Mouse (Mus musculus): Measurements from ENCODE around the gene Stat4.

Stat4 gene

GRCm38 (mm10) chr1:51986848-51987247 is at the start of gene Stat4:
Gene Stat4, plus strand, starts transcription at chr1:51987148.
- no peak for DNase-seq (ENCODE audit: low read depth in 1 of 2, low spot score in 2 of 2)

GRCm38 (mm10) chr1:51938357-51938756 is 48.6 kb upstream of the Stat4 start:
- DNase-seq (ENCODE audit: low read depth in 1 of 2, low spot score in 2 of 2) = peak in 1 of 2 experiments; percentile 37

DNA sequence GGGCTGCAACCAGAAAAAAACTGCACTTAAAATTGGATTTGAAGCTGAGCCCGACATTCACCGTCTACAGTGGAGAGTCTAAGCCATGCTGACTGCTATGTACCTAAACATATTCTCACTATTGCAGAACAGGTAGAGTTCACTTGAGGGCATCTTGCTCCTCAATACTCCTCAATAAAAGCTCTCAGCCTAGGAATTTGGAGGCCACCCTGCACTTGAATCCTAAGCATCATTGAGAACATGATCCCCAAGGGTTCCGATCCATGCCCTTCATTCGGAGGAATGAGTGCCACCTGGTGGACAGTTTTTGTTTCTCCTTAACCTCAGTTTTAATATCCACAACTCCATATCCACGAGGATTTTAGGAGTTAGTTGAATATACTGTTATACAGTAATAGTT is 42.2 kb upstream of the Stat4 start:
- DNase-seq (ENCODE audit: low read depth in 1 of 2, low spot score in 2 of 2) = no peak

DNA sequence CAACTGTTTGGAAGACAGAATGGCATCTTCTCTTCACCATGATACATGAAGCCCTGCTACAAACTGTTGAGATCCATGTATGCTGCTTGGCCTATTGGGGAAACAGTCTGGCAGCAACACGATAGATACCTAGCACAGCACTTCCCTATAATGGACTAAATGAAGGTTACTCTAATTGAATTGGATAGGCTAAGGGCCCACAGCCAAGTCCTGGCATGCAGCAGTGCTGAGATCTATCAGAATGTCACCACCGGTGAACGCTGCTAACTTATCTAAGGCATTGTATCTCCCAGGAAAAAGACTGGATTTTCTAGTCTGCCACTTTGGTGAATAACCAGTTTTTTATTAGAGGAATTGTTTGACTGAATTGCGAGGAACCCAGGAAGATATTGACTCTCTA is 39.8 kb upstream of the Stat4 start:
- DNase-seq (ENCODE audit: low read depth in 1 of 2, low spot score in 2 of 2) = no peak

DNA sequence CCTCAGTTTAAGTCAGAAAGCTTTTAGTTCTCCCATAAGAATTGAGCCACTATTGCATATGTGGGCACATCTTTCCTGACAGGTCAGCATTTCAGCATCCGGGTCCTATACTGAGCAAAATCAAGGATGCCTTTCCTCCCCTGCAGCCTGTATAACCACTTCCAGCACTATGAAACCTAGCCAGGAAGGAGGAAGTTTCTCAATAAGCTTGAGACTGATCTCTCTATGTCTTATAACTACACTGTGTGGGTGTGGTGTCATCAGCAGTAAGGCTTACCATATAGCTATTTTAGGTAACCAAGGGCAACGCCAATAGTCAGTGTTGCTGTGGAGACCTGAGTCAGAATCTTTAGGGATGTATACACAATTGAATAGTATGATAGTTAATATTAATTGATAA is 22.3 kb upstream of the Stat4 start:
- no peak for DNase-seq (ENCODE audit: low read depth in 1 of 2, low spot score in 2 of 2)

DNA sequence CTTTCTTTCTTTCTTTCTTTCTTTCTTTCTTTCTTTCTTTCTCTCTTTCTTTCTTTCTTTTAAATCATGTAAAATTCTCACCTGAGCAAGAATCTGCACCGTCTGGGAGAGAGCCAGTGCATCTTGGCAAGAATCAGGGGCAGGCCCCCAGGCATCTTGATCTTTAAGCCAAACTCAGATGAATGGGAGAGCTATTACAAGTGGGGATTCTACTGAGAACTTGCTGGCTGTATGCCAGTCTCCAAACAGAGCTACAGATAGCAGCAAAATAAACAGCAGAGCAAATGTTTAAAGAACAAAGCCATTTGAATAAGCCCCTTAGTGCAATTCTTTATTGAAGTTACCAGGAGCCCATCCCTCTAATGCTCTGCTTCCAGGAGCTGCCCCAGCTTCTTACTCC is 18.0 kb upstream of the Stat4 start:
- DNase-seq (ENCODE audit: low read depth in 1 of 2, low spot score in 2 of 2) = no peak

GRCm38 (mm10) chr1:51970182-51970581 is 16.8 kb upstream of the Stat4 start:
- no peak for DNase-seq (ENCODE audit: low read depth in 1 of 2, low spot score in 2 of 2)

DNA sequence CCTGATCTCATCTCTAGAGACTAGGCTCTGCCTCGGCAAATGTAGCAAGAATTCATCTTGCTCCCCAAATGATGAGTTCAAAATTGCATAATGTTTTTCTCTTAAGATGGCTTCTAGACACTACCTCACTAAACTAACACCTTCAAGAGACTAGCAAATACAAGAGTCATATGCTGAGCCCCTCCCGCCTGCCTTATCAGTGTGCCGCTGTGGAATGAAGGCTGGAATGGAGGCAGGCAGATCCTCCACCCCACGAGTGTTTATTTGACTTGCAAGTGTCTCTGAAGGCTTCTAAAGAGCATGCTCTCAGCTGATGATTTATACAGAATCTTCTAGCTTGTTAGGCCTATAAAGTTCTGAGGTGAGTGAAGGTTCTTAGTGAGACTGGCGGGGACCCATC is 11.4 kb upstream of the Stat4 start:
- no peak for DNase-seq (ENCODE audit: low read depth in 1 of 2, low spot score in 2 of 2)

DNA sequence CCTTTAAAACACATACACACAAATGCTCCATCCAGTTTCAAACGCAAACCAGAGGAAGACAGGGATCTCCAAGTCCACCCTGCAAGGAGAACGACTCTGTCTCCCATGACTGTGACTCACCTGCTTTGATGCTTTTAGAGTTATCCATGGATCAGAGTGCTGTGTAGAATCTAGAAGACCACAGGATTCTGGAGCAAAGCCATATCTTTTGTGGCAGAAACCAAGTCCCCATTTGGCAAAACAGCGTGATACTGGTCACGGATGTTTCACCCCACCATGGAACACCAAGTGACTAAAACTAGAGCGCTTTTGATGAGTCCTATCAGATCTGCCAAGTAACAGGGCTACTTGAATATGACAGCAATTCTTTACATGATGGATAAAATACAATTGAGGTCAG is 7.9 kb upstream of the Stat4 start:
- no peak for DNase-seq (ENCODE audit: low read depth in 1 of 2, low spot score in 2 of 2)

- no peak for DNase-seq (ENCODE audit: low read depth in 1 of 2, low spot score in 2 of 2)
Measured at GRCm38 (mm10) chr1:51991983-51992609, 5.1 kb downstream of the Stat4 start.

GRCm38 (mm10) chr1:51996056-51996455 is 9.1 kb downstream of the Stat4 start:
- no peak for DNase-seq (ENCODE audit: low read depth in 1 of 2, low spot score in 2 of 2)

- no peak for DNase-seq (ENCODE audit: low read depth in 1 of 2, low spot score in 2 of 2)
Measured at GRCm38 (mm10) chr1:51996751-51997659, 10.1 kb downstream of the Stat4 start.

- no peak for DNase-seq (ENCODE audit: low read depth in 1 of 2, low spot score in 2 of 2)
Measured at GRCm38 (mm10) chr1:51998542-51998941, 11.6 kb downstream of the Stat4 start.

- DNase-seq (ENCODE audit: low read depth in 1 of 2, low spot score in 2 of 2) = peak; percentile 39 to 51
Measured at GRCm38 (mm10) chr1:52004096-52004495, 17.1 kb downstream of the Stat4 start.

GRCm38 (mm10) chr1:52008443-52008842 is 21.5 kb downstream of the Stat4 start:
- DNase-seq (ENCODE audit: low read depth in 1 of 2, low spot score in 2 of 2) = peak in 1 of 2 experiments; percentile 10

- DNase-seq (ENCODE audit: low read depth in 1 of 2, low spot score in 2 of 2) = no peak
Measured at GRCm38 (mm10) chr1:52008947-52009346, 22.0 kb downstream of the Stat4 start.

DNA sequence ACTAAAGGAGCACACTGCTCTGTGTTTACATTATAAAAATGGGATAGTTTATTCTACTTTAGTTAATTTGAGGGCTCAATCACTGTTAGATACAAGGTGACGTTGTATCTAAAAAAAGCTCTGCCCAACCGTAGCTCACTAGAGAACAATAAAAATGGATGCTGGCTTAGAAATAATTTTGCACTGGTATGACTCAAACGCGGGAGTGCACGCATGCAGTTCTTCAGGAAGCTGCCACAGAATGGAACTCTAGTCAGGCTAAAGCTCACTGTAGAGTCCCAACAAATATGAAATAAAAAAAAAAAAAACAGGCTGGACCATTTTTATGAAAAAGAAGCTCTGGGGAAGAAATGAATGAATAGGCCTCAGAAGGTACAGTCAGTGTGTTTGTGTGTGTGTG is 23.8 kb downstream of the Stat4 start:
- DNase-seq (ENCODE audit: low read depth in 1 of 2, low spot score in 2 of 2) = no peak

DNA sequence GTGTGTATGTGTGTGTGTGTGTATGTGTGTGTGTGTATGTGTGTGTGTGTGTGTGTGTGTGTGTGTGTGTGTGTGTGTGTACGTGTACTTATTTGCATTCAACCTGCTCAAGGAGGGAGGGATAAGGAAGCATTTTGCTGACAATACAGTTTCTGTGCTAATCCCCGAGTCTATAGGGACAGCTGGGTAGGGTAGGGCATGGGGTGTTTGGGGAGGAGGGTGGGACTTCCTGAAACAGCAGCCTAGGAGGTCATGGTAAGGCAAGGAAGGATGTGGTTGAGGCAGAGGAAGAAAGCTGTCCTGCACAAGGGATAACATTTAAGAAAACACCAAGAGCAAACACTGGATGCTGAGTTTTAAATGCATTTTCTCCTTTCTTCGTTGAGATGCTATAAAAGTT is 24.3 kb downstream of the Stat4 start:
- no peak for DNase-seq (ENCODE audit: low read depth in 1 of 2, low spot score in 2 of 2)

GRCm38 (mm10) chr1:52012231-52012630 is 25.3 kb downstream of the Stat4 start:
- no peak for DNase-seq (ENCODE audit: low read depth in 1 of 2, low spot score in 2 of 2)

DNA sequence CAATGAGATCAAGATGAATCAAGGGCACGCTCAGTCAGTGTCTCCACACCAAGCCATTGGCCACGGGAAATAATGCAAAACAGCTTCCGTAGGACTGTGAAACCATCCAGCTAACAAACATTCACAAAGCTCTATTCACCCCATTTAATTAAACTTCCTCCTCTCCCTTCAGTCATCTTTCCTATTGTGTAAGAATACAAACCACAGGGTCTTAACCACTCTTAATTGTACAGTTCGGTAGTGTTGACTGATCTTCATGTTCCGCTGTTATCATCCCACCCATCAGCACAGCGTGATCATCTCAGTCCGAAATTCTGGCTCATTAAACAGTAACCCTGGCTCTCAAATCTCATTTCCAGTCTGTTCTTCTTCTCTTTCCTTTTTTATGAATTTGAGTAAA is 25.8 kb downstream of the Stat4 start:
- DNase-seq (ENCODE audit: low read depth in 1 of 2, low spot score in 2 of 2) = no peak

DNA sequence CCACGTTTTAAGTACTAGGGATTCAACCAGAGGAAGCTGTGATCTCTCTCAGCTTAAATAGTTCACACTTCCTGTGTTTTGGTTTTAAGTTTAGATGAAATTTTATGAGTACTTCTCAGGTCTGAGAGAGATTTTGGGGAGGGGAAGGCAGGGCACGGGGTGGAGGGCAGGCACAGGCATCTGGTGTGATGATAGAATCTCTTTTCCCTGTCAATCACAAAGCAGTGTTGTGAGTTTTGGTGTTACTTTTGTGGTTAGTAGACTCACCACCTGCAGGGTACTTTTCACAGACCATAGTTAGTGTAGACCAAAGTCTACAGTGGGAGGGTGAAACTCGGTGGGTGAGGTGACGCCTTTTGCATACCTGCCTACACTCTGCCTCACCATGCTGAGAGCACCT is 32.7 kb downstream of the Stat4 start:
- no peak for DNase-seq (ENCODE audit: low read depth in 1 of 2, low spot score in 2 of 2)

- peak in 1 of 2 experiments; percentile 5 for DNase-seq (ENCODE audit: low read depth in 1 of 2, low spot score in 2 of 2)
Measured at GRCm38 (mm10) chr1:52021936-52022725, 35.2 kb downstream of the Stat4 start.

Data from monocyte, adult 2 months (primary cell).